Mouse (Mus musculus) neural tube, embryonic 14.5 days (tissue): ENCODE results near the gene Shoc2. TPM values are rescaled to one million over a fixed set of nuclear protein-coding genes. Genes with fewer than 3 reads are reported as not detected.

Experiments
- ATAC-seq: fragments of 200-750 bp; cut with Nextera tagmentation; 2 replicates; pipeline ENCODE4 v1.8.0; 2017; ENCODE audit warnings: low read depth, mild to moderate bottlenecking, moderate TSS enrichment, moderate library complexity
- H3K27ac ChIP-seq: fragments of 300-500 bp; sonication (generic); 2 replicates; pipeline ENCODE4 v1.5.1; 2014; ENCODE audit warnings: low read depth, mild to moderate bottlenecking, control low read depth, low read length, moderate library complexity, mixed read lengths
- H3K27me3 ChIP-seq: fragments of 300-500 bp; sonication (generic); 2 replicates; pipeline ENCODE4 v1.6.1; 2014; ENCODE audit warnings: low read length; ENCODE audit not compliant: control insufficient read depth, insufficient read depth
- H3K36me3 ChIP-seq: fragments of 300-500 bp; sonication (generic); 2 replicates; pipeline ENCODE4 v1.6.1; 2014; ENCODE audit warnings: low read length, mixed read lengths; ENCODE audit not compliant: control insufficient read depth, insufficient read depth
- H3K4me1 ChIP-seq: fragments of 300-500 bp; sonication (generic); 2 replicates; pipeline ENCODE4 v1.6.1; 2014; ENCODE audit warnings: low read length; ENCODE audit not compliant: control insufficient read depth, insufficient read depth
- H3K4me2 ChIP-seq: fragments of 300-500 bp; sonication (generic); 2 replicates; pipeline ENCODE4 v1.6.1; 2014; ENCODE audit warnings: mild to moderate bottlenecking, low read depth, low read length, control low read depth
- H3K4me3 ChIP-seq: fragments of 300-500 bp; sonication (generic); 2 replicates; pipeline ENCODE4 v1.5.1; 2014; ENCODE audit warnings: low read depth, low read length, control low read depth, mixed read lengths
- H3K9ac ChIP-seq: fragments of 300-500 bp; sonication (generic); replicated peaks from 2 replicates; pipeline ENCODE4 v1.6.1; 2014; ENCODE audit warnings: low read depth, mild to moderate bottlenecking, control low read depth, low read length, mixed read lengths
- H3K9me3 ChIP-seq: fragments of 300-500 bp; sonication (generic); 2 replicates; pipeline ENCODE4 v1.6.1; 2016; ENCODE audit warnings: low read length; ENCODE audit not compliant: control insufficient read depth
- WGBS: fragments of 180-500 bp; shearing (Covaris S2); extraction: QIAGEN DNeasy Blood & Tissue Kit; methylation state at CpG from one replicate; pipeline ENCODE4 v1.1.7; 2014; 5-methylcytosine and 5-hydroxymethylcytosine counted together
- polyA plus RNA-seq: library from polyadenylated mRNA; unstranded; fragments of >200 nt; fragmentation: Nextera tagmentation; extraction: Ambion mirVana; gene quantifications from 2 replicates; pipeline ENCODE4 v1.2.1, GENCODE M21; 2014

Gene Shoc2
- polyA plus RNA-seq, 1 experiment from 2014 or later, result 81.5 TPM

GRCm38 (mm10) chr19:53983336-53983735 lies 39.2 kb downstream of the Shoc2 start:
- Histone ChIP-seq H3K36me3 (0 out of 2 replicates have a peak, but pooled peaks cover 7% of the 10 kb centered on the region), H3K27ac (no peak overlapping the region), H3K4me3 (no peak overlapping the region), H3K4me2 (no peak overlapping the region), H3K9me3 (no peaks in the 10 kb centered on the region), H3K27me3 (no peaks in the 10 kb centered on the region), H3K4me1 (no peaks in the 10 kb centered on the region), H3K9ac (no peak overlapping the region)
- 93% methylated on average over 1 of the region's 1 CpGs for WGBS
- no peak for ATAC-seq

- Histone ChIP-seq H3K27ac (no peak overlapping the region), H3K4me3 (no peak overlapping the region), H3K36me3 (0 out of 2 replicates have a peak, but pooled peaks cover 7% of the 10 kb centered on the region), H3K4me1 (no peaks in the 10 kb centered on the region), H3K27me3 (no peaks in the 10 kb centered on the region), H3K9ac (no peak overlapping the region), H3K4me2 (no peak overlapping the region), H3K9me3 (no peaks in the 10 kb centered on the region)
- 98% methylated on average over 3 of the region's 3 CpGs for WGBS
- no peak for ATAC-seq
Observed at GRCm38 (mm10) chr19:53984628-53985027, 40.5 kb downstream of the Shoc2 start.

- WGBS, result 60% methylated on average over 2 of the region's 2 CpGs
- no peak overlapping the region for H3K4me2 ChIP-seq
- ATAC-seq, result no peak
- H3K4me1 ChIP-seq, result no peaks in the 10 kb centered on the region
- 0 out of 2 replicates have a peak, but pooled peaks cover 7% of the 10 kb centered on the region for H3K36me3 ChIP-seq
- no peaks in the 10 kb centered on the region for H3K27me3 ChIP-seq
- H3K9me3 ChIP-seq, result no peaks in the 10 kb centered on the region
- no peak overlapping the region for H3K9ac ChIP-seq
- H3K4me3 ChIP-seq, result no peak overlapping the region
- H3K27ac ChIP-seq, result no peak overlapping the region
Observed at GRCm38 (mm10) chr19:53990538-53990937, 46.4 kb downstream of the Shoc2 start.

- 76% methylated on average over 3 of the region's 3 CpGs for WGBS
- Histone ChIP-seq H3K27ac (no peak overlapping the region), H3K4me1 (no peaks in the 10 kb centered on the region), H3K9ac (no peak overlapping the region), H3K27me3 (no peaks in the 10 kb centered on the region), H3K4me3 (no peak overlapping the region), H3K9me3 (no peaks in the 10 kb centered on the region), H3K4me2 (no peak overlapping the region), H3K36me3 (no peaks in the 10 kb centered on the region)
- no peak for ATAC-seq
Observed at GRCm38 (mm10) chr19:53993860-53994259, 49.8 kb downstream of the Shoc2 start.

GRCm38 (mm10) chr19:53994276-53994675 lies 50.2 kb downstream of the Shoc2 start:
- Histone ChIP-seq H3K36me3 (no peaks in the 10 kb centered on the region), H3K9ac (no peak overlapping the region), H3K4me2 (no peak overlapping the region), H3K4me1 (no peaks in the 10 kb centered on the region), H3K27ac (no peak overlapping the region), H3K27me3 (no peaks in the 10 kb centered on the region), H3K4me3 (no peak overlapping the region), H3K9me3 (no peaks in the 10 kb centered on the region)
- WGBS, result 83% methylated on average over 1 of the region's 1 CpGs
- ATAC-seq, result no peak

GRCm38 (mm10) chr19:54010973-54011372 lies 66.9 kb downstream of the Shoc2 start:
- Histone ChIP-seq H3K9me3 (no peaks in the 10 kb centered on the region), H3K36me3 (no peaks in the 10 kb centered on the region), H3K27me3 (no peaks in the 10 kb centered on the region), H3K9ac (no peak overlapping the region), H3K4me1 (no peaks in the 10 kb centered on the region), H3K27ac (no peak overlapping the region), H3K4me3 (no peak overlapping the region), H3K4me2 (no peak overlapping the region)
- ATAC-seq, result no peak
- 49% methylated on average over 4 of the region's 4 CpGs for WGBS

GRCm38 (mm10) chr19:54014999-54015398 lies 70.9 kb downstream of the Shoc2 start:
- 95% methylated on average over 5 of the region's 5 CpGs for WGBS
- Histone ChIP-seq H3K4me2 (no peak overlapping the region), H3K4me3 (no peak overlapping the region), H3K36me3 (no peaks in the 10 kb centered on the region), H3K9ac (no peak overlapping the region), H3K9me3 (no peaks in the 10 kb centered on the region), H3K4me1 (no peaks in the 10 kb centered on the region), H3K27me3 (no peaks in the 10 kb centered on the region), H3K27ac (no peak overlapping the region)
- no peak for ATAC-seq

- 97% methylated on average over 5 of the region's 5 CpGs for WGBS
- ATAC-seq, result no peak
- H3K4me3 ChIP-seq, result no peak overlapping the region
- H3K9ac ChIP-seq, result no peak overlapping the region
- no peaks in the 10 kb centered on the region for H3K9me3 ChIP-seq
- no peaks in the 10 kb centered on the region for H3K36me3 ChIP-seq
- H3K4me2 ChIP-seq, result no peak overlapping the region
- no peaks in the 10 kb centered on the region for H3K4me1 ChIP-seq
- no peaks in the 10 kb centered on the region for H3K27me3 ChIP-seq
- no peak overlapping the region for H3K27ac ChIP-seq
Observed at GRCm38 (mm10) chr19:54015503-54015902, 71.4 kb downstream of the Shoc2 start.

- Histone ChIP-seq H3K4me1 (no peaks in the 10 kb centered on the region), H3K27me3 (no peaks in the 10 kb centered on the region), H3K4me2 (no peak overlapping the region), H3K27ac (no peak overlapping the region), H3K36me3 (peaks cover 3% of the 10 kb centered on the region; the same call in 1 of the 2 replicates), H3K4me3 (no peak overlapping the region), H3K9ac (no peak overlapping the region), H3K9me3 (no peaks in the 10 kb centered on the region)
- WGBS, result 82% methylated on average over 6 of the region's 6 CpGs
- ATAC-seq, result no peak
Observed at GRCm38 (mm10) chr19:54035100-54035499, 91.0 kb downstream of the Shoc2 start.
